Mouse (Mus musculus): ENCODE measurements around the gene Wdr24. TPM values are rescaled to one million over a fixed set of nuclear protein-coding genes. Genes with fewer than 3 reads are reported as not detected.

Wdr24 gene
- polyA plus RNA-seq, 1 experiment from 2014 or later, result 22.1 TPM

- Histone ChIP-seq H3K9me3 (replicated peaks; ENCODE audit: low read length) (no peaks in the 10 kb centered on the region), H3K4me1 (replicated peaks; ENCODE audit: insufficient read depth, low read length) (peaks cover 10% of the 10 kb centered on the region; the same call in 1 of the 2 replicates), H3K4me3 (replicated peaks; ENCODE audit: low read depth, low read length) (peak within 1 kb of the TSS; percentile 63), H3K27me3 (ENCODE audit: insufficient read depth, low read length) (no peaks in the 10 kb centered on the region), H3K36me3 (ENCODE audit: insufficient read depth, low read length) (peaks cover 28% of the 10 kb centered on the region), H3K27ac (peak within 1 kb of the TSS; percentile 67; the same call in 1 of the 2 replicates), H3K9ac (ENCODE audit: low read depth, low read length) (peak within 1 kb of the TSS; percentile 59), H3K4me2 (ENCODE audit: low read length) (peak within 1 kb of the TSS; percentile 83)
- TF ChIP-seq CTCF (IDR thresholded peaks at IDR 0.05; ENCODE audit: low read depth), result peak; percentile 25; the same call in 1 of the 2 replicates
- under 1% methylated on average over 23 of the region's 23 CpGs for WGBS
- DNase-seq (ENCODE audit: low spot score) (peak; percentile 98), ATAC-seq (replicated peaks; ENCODE audit: low FRiP score, low read depth) (peak; percentile 76)
Observed at GRCm38 (mm10) chr17:25785281-25785745, 38.1 kb upstream of the Wdr24 start, which contains the start of gene Haghl. Gene Haghl, minus strand, starts transcription at chr17:25785673.

- 79% methylated on average over 3 of the region's 3 CpGs for WGBS
- TF ChIP-seq CTCF (IDR thresholded peaks at IDR 0.05; ENCODE audit: low read depth), result no peak
- ATAC-seq (replicated peaks; ENCODE audit: low FRiP score, low read depth), result no peak
- H3K4me1 ChIP-seq (replicated peaks; ENCODE audit: insufficient read depth, low read length), result peaks cover 17% of the 10 kb centered on the region; the same call in 1 of the 2 replicates
- H3K27ac ChIP-seq, result peak within 1 kb of the TSS; percentile 67; the same call in 1 of the 2 replicates
- H3K4me3 ChIP-seq (replicated peaks; ENCODE audit: low read depth, low read length), result peak within 1 kb of the TSS; percentile 63
- H3K9me3 ChIP-seq (replicated peaks; ENCODE audit: low read length), result no peaks in the 10 kb centered on the region
- H3K27me3 ChIP-seq (ENCODE audit: insufficient read depth, low read length), result no peaks in the 10 kb centered on the region
- peak within 1 kb of the TSS; percentile 83 for H3K4me2 ChIP-seq (ENCODE audit: low read length)
- DNase-seq (ENCODE audit: low spot score), result no peak
- peak within 1 kb of the TSS; percentile 59 for H3K9ac ChIP-seq (ENCODE audit: low read depth, low read length)
- H3K36me3 ChIP-seq (ENCODE audit: insufficient read depth, low read length), result peaks cover 24% of the 10 kb centered on the region
Observed at GRCm38 (mm10) chr17:25786280-25786679, 37.1 kb upstream of the Wdr24 start, which contains the start of gene Ccdc78. Gene Ccdc78, plus strand, starts transcription at chr17:25786580.

GRCm38 (mm10) chr17:25786781-25787504 is 36.5 kb upstream of the Wdr24 start:
- H3K9me3 ChIP-seq (replicated peaks; ENCODE audit: low read length), result no peaks in the 10 kb centered on the region

DNA sequence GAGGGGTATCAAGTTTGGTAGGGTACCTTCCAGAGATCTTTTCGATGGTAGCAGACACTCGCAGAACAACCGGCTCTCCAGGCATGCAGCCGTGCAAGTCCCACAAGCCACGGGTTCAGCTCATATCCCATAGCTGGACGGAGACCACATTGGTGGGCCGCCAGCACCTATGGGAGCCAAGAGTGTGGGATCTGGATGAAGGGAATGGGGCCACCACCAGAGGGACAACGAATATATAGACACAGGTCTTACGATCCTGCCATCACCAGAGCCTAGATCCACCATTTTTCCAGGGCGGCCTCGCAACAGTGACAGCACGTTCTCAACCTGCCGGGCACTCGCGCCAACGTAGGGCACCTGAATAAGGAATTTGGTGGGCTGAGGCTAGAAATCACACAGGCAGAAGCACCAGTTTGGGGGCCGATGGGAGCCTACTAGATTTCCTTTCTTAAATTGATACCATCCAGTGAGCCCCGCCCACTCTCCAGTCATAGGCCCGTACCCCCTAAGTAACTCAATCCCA is 32.0 kb upstream of the Wdr24 start:
- peaks cover 37% of the 10 kb centered on the region for H3K4me1 ChIP-seq (replicated peaks; ENCODE audit: insufficient read depth, low read length)
- DNase-seq (ENCODE audit: low spot score), result peak; percentile 9

More at GRCm38 (mm10) chr17:25786781-25787504, 36.5 kb upstream of the Wdr24 start:
- 93% methylated on average over 9 of the region's 9 CpGs for WGBS
- no peak overlapping the region for H3K4me3 ChIP-seq (replicated peaks; ENCODE audit: low read depth, low read length)
- H3K27me3 ChIP-seq (ENCODE audit: insufficient read depth, low read length), result no peaks in the 10 kb centered on the region
- H3K4me2 ChIP-seq (ENCODE audit: low read length), result no peak overlapping the region
- ATAC-seq (replicated peaks; ENCODE audit: low FRiP score, low read depth), result no peak
- H3K27ac ChIP-seq, result no peak overlapping the region
- no peak for DNase-seq (ENCODE audit: low spot score)
- peaks cover 18% of the 10 kb centered on the region for H3K36me3 ChIP-seq (ENCODE audit: insufficient read depth, low read length)
- no peak overlapping the region for H3K9ac ChIP-seq (ENCODE audit: low read depth, low read length)
- peaks cover 21% of the 10 kb centered on the region; the same call in 1 of the 2 replicates for H3K4me1 ChIP-seq (replicated peaks; ENCODE audit: insufficient read depth, low read length)
- no peak for TF ChIP-seq CTCF (IDR thresholded peaks at IDR 0.05; ENCODE audit: low read depth)

GRCm38 (mm10) chr17:25791843-25792527 is 31.4 kb upstream of the Wdr24 start:
- H3K4me3 ChIP-seq (replicated peaks; ENCODE audit: low read depth, low read length), result peak overlapping the region; percentile 53
- under 1% methylated on average over 45 of the region's 45 CpGs for WGBS
- peak; percentile 90 for DNase-seq (ENCODE audit: low spot score)
- ATAC-seq (replicated peaks; ENCODE audit: low FRiP score, low read depth), result peak; percentile 64; the same call in 1 of the 2 replicates
- H3K36me3 ChIP-seq (ENCODE audit: insufficient read depth, low read length), result no peaks in the 10 kb centered on the region
- no peaks in the 10 kb centered on the region for H3K27me3 ChIP-seq (ENCODE audit: insufficient read depth, low read length)
- H3K27ac ChIP-seq, result peak overlapping the region; percentile 93
- TF ChIP-seq CTCF (IDR thresholded peaks at IDR 0.05; ENCODE audit: low read depth), result no peak
- H3K4me1 ChIP-seq (replicated peaks; ENCODE audit: insufficient read depth, low read length), result peaks cover 37% of the 10 kb centered on the region
- H3K4me2 ChIP-seq (ENCODE audit: low read length), result peak overlapping the region; percentile 86
- no peaks in the 10 kb centered on the region for H3K9me3 ChIP-seq (replicated peaks; ENCODE audit: low read length)
- H3K9ac ChIP-seq (ENCODE audit: low read depth, low read length), result peak overlapping the region; percentile 73

More for the DNA sequence above, 32.0 kb upstream of the Wdr24 start:
- WGBS, result 20% methylated on average over 19 of the region's 19 CpGs
- Histone ChIP-seq H3K36me3 (ENCODE audit: insufficient read depth, low read length) (no peaks in the 10 kb centered on the region), H3K27ac (peak overlapping the region; percentile 93), H3K4me2 (ENCODE audit: low read length) (peak overlapping the region; percentile 86), H3K9me3 (replicated peaks; ENCODE audit: low read length) (no peaks in the 10 kb centered on the region), H3K27me3 (ENCODE audit: insufficient read depth, low read length) (no peaks in the 10 kb centered on the region), H3K4me3 (replicated peaks; ENCODE audit: low read depth, low read length) (peak overlapping the region; percentile 53), H3K9ac (ENCODE audit: low read depth, low read length) (peak overlapping the region; percentile 73)
- ATAC-seq (replicated peaks; ENCODE audit: low FRiP score, low read depth), result no peak
- TF ChIP-seq CTCF (IDR thresholded peaks at IDR 0.05; ENCODE audit: low read depth), result peak; percentile 23; the same call in 1 of the 2 replicates

GRCm38 (mm10) chr17:25792615-25793014 is 30.8 kb upstream of the Wdr24 start, which contains the start of gene Fam173a:
Gene Fam173a, minus strand, starts transcription at chr17:25792901.
- Histone ChIP-seq H3K4me1 (replicated peaks; ENCODE audit: insufficient read depth, low read length) (peaks cover 37% of the 10 kb centered on the region), H3K4me2 (ENCODE audit: low read length) (peak within 1 kb of the TSS; percentile 86), H3K36me3 (ENCODE audit: insufficient read depth, low read length) (no peaks in the 10 kb centered on the region), H3K27me3 (ENCODE audit: insufficient read depth, low read length) (no peaks in the 10 kb centered on the region), H3K27ac (peak within 1 kb of the TSS; percentile 93), H3K4me3 (replicated peaks; ENCODE audit: low read depth, low read length) (peak within 1 kb of the TSS; percentile 53), H3K9me3 (replicated peaks; ENCODE audit: low read length) (no peaks in the 10 kb centered on the region), H3K9ac (ENCODE audit: low read depth, low read length) (peak within 1 kb of the TSS; percentile 73)
- DNase-seq (ENCODE audit: low spot score) (peak; percentile 94), ATAC-seq (replicated peaks; ENCODE audit: low FRiP score, low read depth) (peak; percentile 55; the same call in 1 of the 2 replicates)
- WGBS, result 1% methylated on average over 14 of the region's 14 CpGs
- no peak for TF ChIP-seq CTCF (IDR thresholded peaks at IDR 0.05; ENCODE audit: low read depth)
